Mouse (Mus musculus): ENCODE results near the gene Vpreb1. TPM values are rescaled to one million over a fixed set of nuclear protein-coding genes. Genes with fewer than 3 reads are reported as not detected.
A peak's percentile ranks its signal among the peaks of the same experiment; 100 is the strongest.
"Not testable (repeated sequence)": the region's sequence is repeated elsewhere in the genome, so short reads cannot be mapped to it uniquely, and the experiment has no call there.

Gene Vpreb1
- polyA plus RNA-seq (2017; shearing (Covaris generic)) = 1 to 10 TPM; 1.1 to 2.2 TPM

- ATAC-seq = peak; percentile 97
These were observed at the start of gene Vpreb1, which contains the start of gene Top3b for GRCm38 (mm10) chr16:16870617-16871331. Vpreb1 (minus strand) TSS chr16:16870843. Top3b (plus strand) TSS chr16:16870736.

DNA sequence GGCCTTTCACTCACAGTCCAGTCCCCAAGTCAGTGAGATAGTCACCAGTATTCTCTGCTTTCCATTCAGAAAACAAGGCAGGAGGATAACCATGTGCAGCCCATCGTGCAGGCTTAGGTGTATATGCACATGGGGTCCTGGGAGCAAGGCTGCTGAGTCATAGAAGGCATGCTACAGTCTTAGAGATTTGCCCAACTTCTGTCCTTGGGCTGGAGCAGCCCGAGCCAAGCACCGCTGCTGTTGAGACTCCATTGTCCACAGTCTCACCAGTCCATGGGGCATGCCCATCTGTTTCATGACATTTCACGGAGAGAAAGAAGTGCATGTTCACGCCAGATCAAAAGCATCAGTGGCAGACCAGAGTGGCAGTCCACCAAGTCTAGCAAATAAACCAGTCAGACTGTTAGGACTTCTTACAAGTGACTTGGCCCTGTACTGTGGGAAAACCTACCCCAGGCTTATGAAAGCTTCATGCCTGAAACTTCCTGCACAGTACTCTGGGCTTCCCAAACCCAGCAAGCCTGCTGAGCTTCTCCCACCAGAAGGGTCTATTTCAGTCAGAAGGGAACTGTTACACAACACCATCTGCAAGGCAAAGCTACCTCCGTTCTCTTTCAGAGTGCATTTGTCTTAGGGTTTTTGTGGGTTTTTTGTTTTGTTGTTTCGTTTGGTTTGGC is 47.9 kb upstream of the Vpreb1 start:
- ATAC-seq = no peak

DNA sequence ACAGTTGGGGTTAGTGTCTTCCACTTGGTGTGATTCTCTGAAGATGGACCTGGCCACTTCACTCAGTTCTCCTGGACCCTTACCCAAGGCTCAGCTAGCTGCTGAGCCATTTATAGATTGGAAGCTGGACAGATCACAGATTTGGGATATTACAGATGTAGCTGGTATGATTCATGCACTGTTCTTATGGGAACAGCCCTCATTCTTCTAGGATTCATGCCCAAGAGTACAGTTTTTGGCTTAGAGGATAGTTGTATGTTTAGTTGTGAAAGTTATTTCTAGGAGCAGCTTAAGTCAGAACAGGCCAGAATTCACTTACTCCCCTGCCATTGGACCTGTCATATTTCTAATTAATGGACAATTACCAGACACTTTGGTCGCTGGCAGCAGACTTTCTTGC is 42.8 kb upstream of the Vpreb1 start:
- no peak for ATAC-seq

DNA sequence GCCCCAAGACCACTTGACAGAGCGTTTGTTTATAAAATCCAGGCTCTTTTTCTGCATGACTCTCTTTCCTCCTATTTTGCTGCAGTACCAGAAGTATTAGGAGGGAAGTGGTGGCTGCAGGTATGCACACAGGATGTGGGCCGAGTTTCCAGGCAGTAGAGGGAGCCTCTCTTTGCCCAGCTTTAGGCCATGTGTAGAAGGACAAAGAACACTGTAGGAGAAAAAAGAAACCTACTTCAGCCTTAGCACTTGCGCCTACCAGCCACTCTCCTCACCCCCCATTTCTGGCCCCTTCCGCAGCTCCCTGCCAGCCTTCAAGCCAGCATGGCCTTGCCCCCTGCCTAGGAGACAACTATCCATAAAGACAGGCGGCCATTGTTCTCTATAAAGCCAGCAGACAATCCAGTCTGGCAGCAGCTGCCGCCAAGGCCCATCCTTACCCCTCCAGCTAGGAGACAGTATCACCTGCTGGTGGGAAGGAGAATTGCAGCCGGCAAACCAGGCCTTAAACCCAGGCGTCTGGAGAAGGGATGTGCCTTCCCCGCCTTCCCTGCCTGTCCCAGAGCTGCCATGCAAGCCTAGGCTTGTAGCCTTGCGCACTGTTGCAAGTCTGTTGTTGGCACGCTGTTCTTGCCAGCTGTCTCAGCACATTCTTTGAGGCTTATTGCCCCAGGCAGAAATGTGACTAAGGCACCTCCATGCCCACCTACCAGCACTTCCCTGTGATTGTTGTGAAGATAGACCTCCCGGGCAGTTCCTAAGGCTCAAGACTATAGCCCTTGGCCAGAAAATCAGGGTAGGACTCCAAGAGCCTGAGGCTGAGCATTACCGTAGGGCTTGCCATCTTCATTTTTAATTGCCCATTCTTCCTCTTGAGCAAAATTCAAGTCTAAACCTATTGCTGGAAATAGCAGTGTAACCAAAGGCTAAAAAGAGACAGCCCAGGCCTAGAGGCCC is 41.3 kb upstream of the Vpreb1 start:
- ATAC-seq = peak; percentile 96

GRCm38 (mm10) chr16:16907799-16908198 is 37.2 kb upstream of the Vpreb1 start:
- no peak for ATAC-seq

DNA sequence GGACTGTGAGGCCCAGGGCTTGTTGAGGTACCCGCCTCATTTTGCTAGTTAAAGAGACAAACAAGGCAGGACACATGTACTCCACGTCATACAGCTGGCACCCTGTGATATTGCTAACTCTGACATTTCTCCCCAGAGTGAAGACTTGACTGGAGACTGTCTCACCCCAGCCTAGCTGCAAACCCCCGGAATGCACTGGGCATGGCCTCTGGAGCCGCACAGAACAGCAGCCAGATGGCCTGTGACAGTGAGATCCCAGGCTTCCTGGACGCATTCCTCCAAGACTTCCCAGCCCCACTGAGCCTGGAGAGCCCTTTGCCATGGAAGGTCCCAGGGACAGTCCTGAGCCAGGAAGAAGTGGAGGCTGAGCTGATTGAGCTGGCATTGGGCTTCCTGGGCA is 32.5 kb upstream of the Vpreb1 start:
- ATAC-seq = no peak

GRCm38 (mm10) chr16:16902329-16902728 is 31.7 kb upstream of the Vpreb1 start:
- no peak for ATAC-seq

GRCm38 (mm10) chr16:16897056-16897584 is 26.5 kb upstream of the Vpreb1 start:
- ATAC-seq = peak; percentile 2

- ATAC-seq = peak; percentile 96
These were observed 25.9 kb upstream of the Vpreb1 start, which contains the start of gene Ppm1f for GRCm38 (mm10) chr16:16896382-16897055. Ppm1f (plus strand) TSS chr16:16896469.

DNA sequence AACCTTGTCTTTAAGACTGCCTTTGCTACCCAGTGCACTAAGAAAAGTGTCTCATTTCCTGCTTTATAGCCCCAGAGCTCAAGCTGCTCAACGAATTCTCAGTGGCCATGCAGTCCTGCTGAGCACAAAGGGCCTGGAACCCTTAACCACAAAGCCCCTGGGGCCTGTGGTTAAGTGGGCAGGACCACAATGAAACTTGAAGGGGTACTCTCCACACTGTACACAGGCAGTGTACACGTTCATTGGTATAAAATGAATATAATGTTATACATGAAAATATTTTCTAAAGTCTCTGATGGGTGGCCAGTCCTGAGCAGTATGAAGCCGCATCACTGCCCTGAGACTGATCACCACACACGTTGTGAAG is 25.4 kb upstream of the Vpreb1 start:
- ATAC-seq = peak; percentile 15

DNA sequence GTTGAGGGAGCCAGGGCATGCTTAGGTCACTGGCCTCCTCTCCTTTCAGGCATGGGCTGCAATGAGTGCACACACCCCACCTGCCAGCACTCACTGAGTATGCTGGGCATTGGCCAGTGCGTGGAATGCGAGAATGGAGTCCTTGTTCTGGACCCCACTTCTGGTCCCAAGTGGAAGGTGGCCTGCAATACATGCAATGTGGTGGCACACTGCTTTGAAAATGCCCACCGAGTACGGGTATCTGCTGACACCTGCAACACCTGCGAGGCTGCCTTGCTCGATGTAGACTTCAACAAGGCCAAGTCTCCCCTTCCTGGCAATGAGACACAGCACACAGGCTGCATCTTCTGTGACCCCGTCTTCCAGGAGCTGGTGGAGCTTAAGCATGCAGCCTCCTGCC is 21.7 kb upstream of the Vpreb1 start:
- ATAC-seq = no peak

DNA sequence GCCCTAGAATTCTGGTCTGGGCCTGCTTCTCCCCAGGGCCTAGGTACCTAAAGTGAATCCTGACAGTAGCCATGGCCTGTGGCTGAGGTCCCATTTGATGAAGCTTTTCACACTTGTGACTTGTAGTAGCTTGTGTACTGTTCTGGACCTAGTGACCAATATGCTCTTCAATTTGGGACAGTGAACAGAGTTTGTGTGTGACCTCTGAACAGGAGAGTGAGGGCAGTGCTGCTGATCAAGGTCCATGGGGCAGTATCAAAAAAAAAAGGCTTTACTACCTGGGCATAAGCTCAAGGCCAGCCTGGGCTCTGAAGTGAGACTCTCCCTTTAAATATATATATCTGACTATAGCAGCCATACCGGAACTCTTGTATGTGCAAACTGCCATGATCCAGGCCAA is 17.7 kb upstream of the Vpreb1 start:
- no peak for ATAC-seq

- ATAC-seq = no peak
These were observed 8.4 kb upstream of the Vpreb1 start for GRCm38 (mm10) chr16:16879025-16879424.

DNA sequence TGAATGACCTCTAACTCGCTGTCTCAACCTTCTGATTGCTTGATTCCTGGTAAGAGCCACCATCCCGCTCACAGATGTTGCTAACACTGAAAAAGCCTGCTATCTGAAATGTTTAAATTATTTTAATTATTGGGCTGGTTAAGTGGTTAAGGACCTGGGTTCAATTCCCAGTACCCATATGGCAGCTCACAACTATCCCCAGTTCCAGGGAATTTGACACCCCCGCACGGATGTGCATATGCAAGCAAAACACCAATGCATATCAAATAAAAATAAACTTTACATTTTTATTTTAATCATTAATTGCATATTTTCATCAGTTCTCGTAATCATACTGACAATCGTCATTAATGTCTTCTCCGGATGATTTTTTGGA is 414 bp downstream of the Vpreb1 start:
- no peak for ATAC-seq

GRCm38 (mm10) chr16:16865696-16866561 is 4.7 kb downstream of the Vpreb1 start:
- ATAC-seq = no peak

DNA sequence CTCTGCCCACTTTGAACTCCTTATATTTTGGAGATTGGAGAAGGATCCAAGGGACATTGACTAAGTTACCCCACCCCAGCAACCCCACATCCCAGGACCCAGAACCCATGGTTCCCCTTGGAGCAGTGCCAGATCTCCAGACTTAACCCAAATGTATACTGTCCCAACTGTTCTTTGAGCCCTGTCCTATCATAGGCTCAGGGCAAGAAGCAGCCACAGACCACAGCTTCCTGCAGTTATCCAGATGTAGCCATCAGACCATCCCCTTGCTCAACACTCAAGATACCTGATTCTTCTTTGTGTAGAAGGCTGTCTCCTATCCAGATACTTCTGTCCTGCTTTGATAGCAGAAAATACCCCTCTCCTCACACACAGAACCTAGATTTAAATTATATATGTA is 5.4 kb downstream of the Vpreb1 start:
- ATAC-seq = peak; percentile 47

- no peak for ATAC-seq
These were observed 6.7 kb downstream of the Vpreb1 start, which contains the start of gene Igll1 for GRCm38 (mm10) chr16:16863978-16864377. Igll1 (minus strand) TSS chr16:16863985.

DNA sequence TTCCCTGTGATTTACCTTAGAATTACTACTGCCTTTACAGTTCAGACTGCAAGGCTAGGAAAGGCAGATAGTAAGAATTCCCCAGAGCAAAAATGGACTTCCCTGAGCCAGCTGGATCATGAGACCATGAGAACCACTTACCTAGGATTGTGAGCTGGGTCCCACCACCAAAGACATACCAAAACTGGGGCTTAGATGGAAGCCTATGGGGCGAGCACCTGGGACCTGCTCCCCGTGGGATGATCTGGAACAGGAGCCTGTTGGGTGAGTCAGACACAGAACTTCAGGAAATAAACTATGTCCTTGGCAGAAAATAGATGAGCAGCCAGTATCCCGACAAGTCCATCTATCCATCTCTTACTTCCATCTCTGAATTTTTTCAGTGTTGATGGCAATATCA is 8.4 kb downstream of the Vpreb1 start:
- no peak for ATAC-seq

DNA sequence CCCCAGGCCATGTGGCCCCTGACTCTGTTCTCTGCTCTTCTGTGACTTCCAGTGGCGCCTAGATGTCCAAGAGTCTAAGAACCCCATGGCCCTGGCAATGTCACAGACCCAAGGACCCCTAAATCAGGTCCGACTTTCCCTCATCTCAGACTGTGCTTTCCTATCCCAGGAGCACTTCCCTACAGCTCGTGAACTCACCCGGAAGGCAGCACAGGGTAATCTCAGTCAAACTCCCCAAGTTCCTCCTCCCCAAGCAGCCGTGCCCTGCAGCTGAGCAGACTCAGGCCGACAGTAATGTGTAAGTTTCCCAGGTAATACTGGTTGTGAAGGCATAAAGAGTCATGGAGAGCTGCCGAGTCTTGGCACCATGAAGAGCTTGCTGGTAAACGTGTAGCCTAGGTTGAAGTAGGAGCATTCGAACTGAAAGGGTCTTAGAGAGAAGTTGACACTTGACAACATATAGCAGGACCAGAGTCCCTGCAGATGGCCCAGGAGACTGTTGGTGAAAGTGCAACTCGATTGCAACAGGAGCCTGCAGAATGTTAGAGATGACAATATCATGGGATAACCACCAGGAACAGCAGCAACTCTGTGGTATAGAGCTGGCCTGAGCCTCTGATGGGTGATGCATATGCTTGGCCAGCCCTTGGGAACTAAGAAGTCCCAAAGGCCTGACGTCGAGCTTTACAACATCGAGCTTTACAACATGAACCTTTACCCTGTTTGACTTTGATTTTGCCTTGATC is 13.7 kb downstream of the Vpreb1 start:
- ATAC-seq = no peak

DNA sequence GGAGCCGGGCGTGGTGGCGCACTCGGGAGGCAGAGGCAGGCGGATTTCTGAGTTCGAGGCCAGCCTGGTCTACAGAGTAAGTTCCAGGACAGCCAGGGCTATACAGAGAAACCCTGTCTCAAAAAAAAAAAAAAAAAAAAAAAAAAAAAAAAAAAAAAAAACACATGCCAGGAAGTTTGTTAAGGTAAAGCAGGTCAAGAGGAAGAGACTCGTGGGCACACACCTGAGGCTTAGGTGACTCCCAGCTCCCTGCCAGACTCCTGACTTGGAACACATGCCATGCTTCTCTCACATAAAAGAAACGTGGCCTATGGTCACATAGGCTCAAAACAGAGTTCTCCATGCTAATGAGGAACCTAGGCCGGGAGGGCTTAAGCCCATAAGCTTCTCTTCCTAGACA is 14.6 kb downstream of the Vpreb1 start:
- not testable (repeated sequence) for ATAC-seq
